Mouse (Mus musculus) spleen, postnatal 10 days (tissue): Measurements from ENCODE around the gene Ssx9.
A peak's percentile ranks its signal among the peaks of the same experiment; 100 is the strongest.
"Not testable (repeated sequence)": the region's sequence is repeated elsewhere in the genome, so short reads cannot be mapped to it uniquely, and the experiment has no call there.

Source experiments
- DNase-seq, 2 experiments: peaks; one replicate each; pipeline ENCODE4 v3.0.0; 2021 to 2022; ENCODE audit warnings: low spot score in 2 of 2

Gene Ssx9

GRCm38 (mm10) chrX:8748132-8748531 lies at the start of gene Ssx9:
Ssx9 (plus strand) TSS chrX:8748432.
- DNase-seq, result not testable (repeated sequence)

DNA sequence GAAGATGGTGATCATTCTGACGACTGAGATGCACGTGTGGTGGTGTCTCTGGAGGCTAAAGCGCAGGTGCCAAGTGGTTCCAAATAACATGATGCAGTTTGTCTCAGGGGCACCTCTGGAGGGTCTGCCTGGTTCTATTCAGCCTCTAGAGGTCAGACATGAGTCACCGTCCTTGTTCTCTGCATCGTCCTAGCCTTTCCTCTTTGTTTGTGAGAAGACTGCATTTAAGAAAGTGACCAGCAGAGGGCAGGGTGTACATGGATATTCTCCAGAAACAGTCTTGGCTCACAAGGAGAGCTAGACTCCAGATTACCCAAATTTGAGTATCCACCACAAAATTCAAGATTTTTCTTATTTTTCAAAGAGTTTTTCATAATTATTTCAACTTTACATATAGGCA lies 15.3 kb upstream of the Ssx9 start:
- DNase-seq, result peak in 1 of 2 experiments; percentile 8

- not testable (repeated sequence) for DNase-seq
Measured at GRCm38 (mm10) chrX:8803391-8803790, 55.2 kb downstream of the Ssx9 start, which contains the start of gene Ssxb5. Ssxb5 (plus strand) TSS chrX:8803691.
